ENCODE assay signal across 9 mouse cellular contexts in genomic region chr11:121041212-121041611, GRCm38 (mm10). TPM values are rescaled to one million over a fixed set of nuclear protein-coding genes. Genes with fewer than 3 reads are reported as not detected.
DNase-seq lines count a peak whose midpoint lies in the region; ATAC-seq lines count a peak whose summit lies in the region.
"Had no signal": no experiment of that assay in that cellular context is flagged by ENCODE, and none has a peak within 500 bp of the region (broad histone marks: within the 10 kb centered on the region; RNA-seq: fewer than 3 reads in every experiment).

No protein-coding gene starts in this region.

- intact Hi-C loops in heart, postnatal 36 days (cut with DNase I): loop anchor here (1.0 to 2.0 kb wide), 2 partner anchors 24 to 136 kb away; no protein-coding TSS in a partner anchor

- H3K27ac ChIP-seq in forebrain, embryonic 10.5 days: no peak overlapping the region
- no peak overlapping the region for H3K27ac ChIP-seq in forebrain, embryonic 15.5 days (replicated peaks)
- H3K27ac ChIP-seq in forebrain, embryonic 13.5 days: no peak overlapping the region
- H3K27ac ChIP-seq: stomach, embryonic 15.5 days had no signal

- DNase-seq in forebrain, embryonic 10.5 days (ENCODE audit: extremely low spot score, low spot score): peak; percentile 76
- DNase-seq in c-Kit-positive CD71-negative TER-119-negative erythroid progenitor cells, embryonic 14.5 days (ENCODE audit: low read depth): peak; percentile 86
- peak; percentile 77 to 82 for DNase-seq in heart, postnatal 36 days
- peak; percentile 68 for DNase-seq in left cerebral cortex, adult 11 months (ENCODE audit: low spot score)
- peak; percentile 49 to 70 for DNase-seq in spleen, postnatal 14 days (ENCODE audit: low spot score in 2 of 2)

- 6% methylated on average over 4 of the region's 4 CpGs for WGBS in forebrain, embryonic 10.5 days
- 7% methylated on average over 4 of the region's 4 CpGs for WGBS in forebrain, embryonic 15.5 days
- whole genome bisulfite sequencing in forebrain, embryonic 13.5 days: 8% methylated on average over 4 of the region's 4 CpGs

- peaks cover 12% of the 10 kb centered on the region; the same call in 1 of the 2 replicates for H3K4me1 ChIP-seq in forebrain, embryonic 10.5 days
- no peaks in the 10 kb centered on the region for H3K4me1 ChIP-seq in forebrain, embryonic 15.5 days
- H3K4me1 ChIP-seq in forebrain, embryonic 13.5 days: no peaks in the 10 kb centered on the region
- H3K4me1 ChIP-seq: stomach, embryonic 15.5 days had no signal

- peaks cover 20% of the 10 kb centered on the region for H3K27me3 ChIP-seq in forebrain, embryonic 10.5 days (ENCODE audit: poor library complexity, severe bottlenecking)
- H3K27me3 ChIP-seq in forebrain, embryonic 15.5 days: no peaks in the 10 kb centered on the region
- 0 out of 2 replicates have a peak, but pooled peaks cover 5% of the 10 kb centered on the region for H3K27me3 ChIP-seq in forebrain, embryonic 13.5 days
- H3K27me3 ChIP-seq: stomach, embryonic 15.5 days had no signal

- no peaks in the 10 kb centered on the region for H3K9me3 ChIP-seq in forebrain, embryonic 10.5 days
- H3K9me3 ChIP-seq in forebrain, embryonic 15.5 days: no peaks in the 10 kb centered on the region
- no peaks in the 10 kb centered on the region for H3K9me3 ChIP-seq in forebrain, embryonic 13.5 days (replicated peaks)
- H3K9me3 ChIP-seq: stomach, embryonic 15.5 days had no signal

- no peak overlapping the region for H3K9ac ChIP-seq in forebrain, embryonic 15.5 days (replicated peaks)
- H3K9ac ChIP-seq in forebrain, embryonic 13.5 days: no peak overlapping the region
- H3K9ac ChIP-seq: stomach, embryonic 15.5 days had no signal

- no peak overlapping the region for H3K4me2 ChIP-seq in forebrain, embryonic 15.5 days (replicated peaks)
- H3K4me2 ChIP-seq in forebrain, embryonic 13.5 days: no peak overlapping the region
- H3K4me2 ChIP-seq: stomach, embryonic 15.5 days had no signal

- H3K36me3 ChIP-seq in forebrain, embryonic 10.5 days (replicated peaks): no peaks in the 10 kb centered on the region
- no peaks in the 10 kb centered on the region for H3K36me3 ChIP-seq in forebrain, embryonic 15.5 days
- no peaks in the 10 kb centered on the region for H3K36me3 ChIP-seq in forebrain, embryonic 13.5 days (ENCODE audit: poor library complexity, severe bottlenecking)
- H3K36me3 ChIP-seq: stomach, embryonic 15.5 days had no signal

- H3K4me3 ChIP-seq in forebrain, embryonic 10.5 days: no peak overlapping the region
- H3K4me3 ChIP-seq in forebrain, embryonic 15.5 days: no peak overlapping the region
- no peak overlapping the region for H3K4me3 ChIP-seq in forebrain, embryonic 13.5 days
- H3K4me3 ChIP-seq: stomach, embryonic 15.5 days had no signal

- no peak for ATAC-seq in forebrain, embryonic 15.5 days (replicated peaks)
- 0 out of 2 replicates have a peak, but pooled peaks have one; percentile 33 for ATAC-seq in forebrain, embryonic 13.5 days
- ATAC-seq in megakaryocyte-erythroid progenitor cell, adult 5-6 weeks (replicated peaks; ENCODE audit: low FRiP score, low TSS enrichment, poor library complexity, severe bottlenecking): peak; percentile 83

RNA-seq across cellular contexts. Expression of gene Cd7, which starts 2.0 kb away (rescaled TPM):
- not detected in 2 replicates for polyA plus RNA-seq in forebrain, embryonic 10.5 days (2016; fragmentation: Nextera tagmentation; extraction: Ambion mirVana)
- not detected in 2 replicates for polyA plus RNA-seq in forebrain, embryonic 15.5 days (2015; fragmentation: Nextera tagmentation; extraction: Ambion mirVana)
- not detected in 2 replicates for polyA plus RNA-seq in forebrain, embryonic 13.5 days (2015; fragmentation: Nextera tagmentation; extraction: Ambion mirVana)
- total RNA-seq in heart, postnatal 36 days (2021): under 1 TPM; 0.38 to 0.61 TPM
- 16.6 TPM in 2 replicates for total RNA-seq in megakaryocyte-erythroid progenitor cell, adult 5-6 weeks (2014; fragmentation: Nextera tagmentation)
- 1.2 and 6.7 TPM in 2 replicates for total RNA-seq in megakaryocyte-erythroid progenitor cell, adult 5-6 weeks (2017)

RNA-seq across cellular contexts. Expression of gene Sectm1b, which starts 22.2 kb away (rescaled TPM):
- not detected in 2 replicates for polyA plus RNA-seq in forebrain, embryonic 10.5 days (2016; fragmentation: Nextera tagmentation; extraction: Ambion mirVana)
- polyA plus RNA-seq in forebrain, embryonic 15.5 days (2015; fragmentation: Nextera tagmentation; extraction: Ambion mirVana): not detected in 2 replicates
- polyA plus RNA-seq in forebrain, embryonic 13.5 days (2015; fragmentation: Nextera tagmentation; extraction: Ambion mirVana): not detected in 2 replicates
- total RNA-seq in heart, postnatal 36 days (2021): not detected
- total RNA-seq in megakaryocyte-erythroid progenitor cell, adult 5-6 weeks (2014; fragmentation: Nextera tagmentation): not detected in 2 replicates
- not detected in 2 replicates for total RNA-seq in megakaryocyte-erythroid progenitor cell, adult 5-6 weeks (2017)

RNA-seq across cellular contexts. Expression of gene Sectm1a, which starts 39.8 kb away (rescaled TPM):
- polyA plus RNA-seq in forebrain, embryonic 10.5 days (2016; fragmentation: Nextera tagmentation; extraction: Ambion mirVana): not detected in 2 replicates
- not detected in 2 replicates for polyA plus RNA-seq in forebrain, embryonic 15.5 days (2015; fragmentation: Nextera tagmentation; extraction: Ambion mirVana)
- not detected in 2 replicates for polyA plus RNA-seq in forebrain, embryonic 13.5 days (2015; fragmentation: Nextera tagmentation; extraction: Ambion mirVana)
- total RNA-seq in heart, postnatal 36 days (2021): not detected
- not detected in 2 replicates for total RNA-seq in megakaryocyte-erythroid progenitor cell, adult 5-6 weeks (2014; fragmentation: Nextera tagmentation)
- not detected in 2 replicates for total RNA-seq in megakaryocyte-erythroid progenitor cell, adult 5-6 weeks (2017)

RNA-seq across cellular contexts. Expression of gene Csnk1d, which starts 50.1 kb away (rescaled TPM):
- 120 and 123 TPM in 2 replicates for polyA plus RNA-seq in forebrain, embryonic 10.5 days (2016; fragmentation: Nextera tagmentation; extraction: Ambion mirVana)
- 145 and 157 TPM in 2 replicates for polyA plus RNA-seq in forebrain, embryonic 15.5 days (2015; fragmentation: Nextera tagmentation; extraction: Ambion mirVana)
- 122 and 139 TPM in 2 replicates for polyA plus RNA-seq in forebrain, embryonic 13.5 days (2015; fragmentation: Nextera tagmentation; extraction: Ambion mirVana)
- total RNA-seq in heart, postnatal 36 days (2021): 10 to 100 TPM; 57.9 to 64.8 TPM
- total RNA-seq in megakaryocyte-erythroid progenitor cell, adult 5-6 weeks (2014; fragmentation: Nextera tagmentation): 64.0 and 86.0 TPM in 2 replicates
- total RNA-seq in megakaryocyte-erythroid progenitor cell, adult 5-6 weeks (2017): 109 and 132 TPM in 2 replicates
